Mouse (Mus musculus): ENCODE results near the gene Tnip1.
A peak's percentile ranks its signal among the peaks of the same experiment; 100 is the strongest.
"Not testable (repeated sequence)": the region's sequence is repeated elsewhere in the genome, so short reads cannot be mapped to it uniquely, and the experiment has no call there.

The Tnip1 gene

GRCm38 (mm10) chr11:54972789-54973188 is 10.1 kb upstream of the Tnip1 start:
- no peak for DNase-seq (ENCODE audit: extremely low spot score, low read depth, low spot score)

- DNase-seq (ENCODE audit: extremely low spot score, low read depth, low spot score): no peak
These were observed 9.5 kb upstream of the Tnip1 start for GRCm38 (mm10) chr11:54972049-54972723.

GRCm38 (mm10) chr11:54971365-54972048 is 8.8 kb upstream of the Tnip1 start:
- no peak for DNase-seq (ENCODE audit: extremely low spot score, low read depth, low spot score)

GRCm38 (mm10) chr11:54965234-54965633 is 2.5 kb upstream of the Tnip1 start:
- DNase-seq (ENCODE audit: extremely low spot score, low read depth, low spot score): no peak

GRCm38 (mm10) chr11:54961921-54962320 is 796 bp downstream of the Tnip1 start:
- DNase-seq (ENCODE audit: extremely low spot score, low read depth, low spot score): no peak

GRCm38 (mm10) chr11:54961164-54961850 is 1.4 kb downstream of the Tnip1 start:
- no peak for DNase-seq (ENCODE audit: extremely low spot score, low read depth, low spot score)

GRCm38 (mm10) chr11:54960251-54960650 is 2.5 kb downstream of the Tnip1 start:
- no peak for DNase-seq (ENCODE audit: extremely low spot score, low read depth, low spot score)

GRCm38 (mm10) chr11:54958571-54959073 is 4.1 kb downstream of the Tnip1 start:
- no peak for DNase-seq (ENCODE audit: extremely low spot score, low read depth, low spot score)

- not testable (repeated sequence) for DNase-seq (ENCODE audit: extremely low spot score, low read depth, low spot score)
These were observed 5.0 kb downstream of the Tnip1 start for GRCm38 (mm10) chr11:54957708-54958107.

GRCm38 (mm10) chr11:54956912-54957311 is 5.8 kb downstream of the Tnip1 start:
- DNase-seq (ENCODE audit: extremely low spot score, low read depth, low spot score): no peak

- peak; percentile 73 for DNase-seq (ENCODE audit: extremely low spot score, low read depth, low spot score)
These were observed 6.8 kb downstream of the Tnip1 start for GRCm38 (mm10) chr11:54955735-54956480.

GRCm38 (mm10) chr11:54955400-54955734 is 7.3 kb downstream of the Tnip1 start:
- DNase-seq (ENCODE audit: extremely low spot score, low read depth, low spot score): not testable (repeated sequence)

GRCm38 (mm10) chr11:54954716-54955115 is 8.0 kb downstream of the Tnip1 start:
- no peak for DNase-seq (ENCODE audit: extremely low spot score, low read depth, low spot score)

GRCm38 (mm10) chr11:54953993-54954446 is 8.7 kb downstream of the Tnip1 start:
- DNase-seq (ENCODE audit: extremely low spot score, low read depth, low spot score): no peak

- DNase-seq (ENCODE audit: extremely low spot score, low read depth, low spot score): no peak
These were observed 10.1 kb downstream of the Tnip1 start for GRCm38 (mm10) chr11:54952651-54953050.

GRCm38 (mm10) chr11:54950684-54951083 is 12.0 kb downstream of the Tnip1 start:
- DNase-seq (ENCODE audit: extremely low spot score, low read depth, low spot score): no peak

- DNase-seq (ENCODE audit: extremely low spot score, low read depth, low spot score): no peak
These were observed 13.0 kb downstream of the Tnip1 start for GRCm38 (mm10) chr11:54949717-54950116.

GRCm38 (mm10) chr11:54944702-54945101 is 18.0 kb downstream of the Tnip1 start:
- DNase-seq (ENCODE audit: extremely low spot score, low read depth, low spot score): no peak

GRCm38 (mm10) chr11:54940056-54940455 is 22.7 kb downstream of the Tnip1 start:
- no peak for DNase-seq (ENCODE audit: extremely low spot score, low read depth, low spot score)

GRCm38 (mm10) chr11:54939501-54939900 is 23.2 kb downstream of the Tnip1 start:
- DNase-seq (ENCODE audit: extremely low spot score, low read depth, low spot score): no peak

GRCm38 (mm10) chr11:54936771-54937140 is 26.0 kb downstream of the Tnip1 start:
- DNase-seq (ENCODE audit: extremely low spot score, low read depth, low spot score): no peak

Data from hindlimb bud, embryonic 11.5 days (tissue).